Mouse (Mus musculus): ENCODE measurements at regions not wholly inside any gene's neighbourhood (a gene's known extent, or its start where the extent isn't known, plus 50 kb on each side); places are given as distances from the start of the nearest gene placed in this dataset.
A peak's percentile ranks its signal among the peaks of the same experiment; 100 is the strongest.
"Not testable (repeated sequence)": the region's sequence is repeated elsewhere in the genome, so short reads cannot be mapped to it uniquely, and the experiment has no call there.

DNA sequence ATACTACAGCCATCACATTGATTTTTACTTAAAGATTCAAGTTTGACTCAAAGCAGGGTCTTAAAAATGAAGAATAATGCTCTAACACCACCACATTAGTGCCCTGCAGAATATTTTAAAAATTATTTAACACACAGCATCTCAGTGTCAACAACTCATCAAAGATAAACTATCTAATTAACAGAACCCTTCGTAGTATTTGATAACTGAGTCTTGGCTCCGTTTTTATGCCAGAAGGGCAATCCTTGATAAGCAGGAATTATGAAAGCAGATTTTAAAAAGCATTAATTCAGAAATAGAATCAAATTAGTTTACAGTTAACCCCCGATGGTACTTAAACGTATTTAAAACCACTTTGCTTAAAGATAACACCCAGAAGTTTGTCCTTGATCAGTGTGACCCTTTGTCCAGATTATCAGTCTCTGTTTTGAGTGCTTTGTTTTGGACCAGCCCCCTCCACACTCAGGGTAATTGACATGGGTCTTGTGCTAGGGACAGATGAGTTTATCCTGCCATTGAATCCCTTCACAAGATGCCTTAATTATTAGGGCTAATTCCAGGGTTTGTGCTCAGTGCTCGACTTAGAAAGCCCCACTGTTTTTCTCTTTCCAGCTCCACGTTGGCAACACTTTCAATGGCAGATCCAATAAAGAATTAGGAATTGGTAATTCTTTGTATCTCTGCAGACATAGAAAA, 69.4 kb upstream of the Dph6 start:
- no peaks in the 10 kb centered on the region for H3K4me1 ChIP-seq (replicated peaks)
- no peak overlapping the region for H3K9ac ChIP-seq
- no peak overlapping the region for H3K27ac ChIP-seq (ENCODE audit: poor library complexity, severe bottlenecking)
- ATAC-seq (ENCODE audit: insufficient number of reproducible peaks, low FRiP score) = no peak
- no peaks in the 10 kb centered on the region for H3K27me3 ChIP-seq (replicated peaks)
- no peak overlapping the region for H3K4me3 ChIP-seq
- no peaks in the 10 kb centered on the region for H3K36me3 ChIP-seq
- H3K9me3 ChIP-seq (replicated peaks) = no peaks in the 10 kb centered on the region
- H3K4me2 ChIP-seq = no peak overlapping the region
- WGBS = 34% methylated on average over 6 of the region's 6 CpGs

DNA sequence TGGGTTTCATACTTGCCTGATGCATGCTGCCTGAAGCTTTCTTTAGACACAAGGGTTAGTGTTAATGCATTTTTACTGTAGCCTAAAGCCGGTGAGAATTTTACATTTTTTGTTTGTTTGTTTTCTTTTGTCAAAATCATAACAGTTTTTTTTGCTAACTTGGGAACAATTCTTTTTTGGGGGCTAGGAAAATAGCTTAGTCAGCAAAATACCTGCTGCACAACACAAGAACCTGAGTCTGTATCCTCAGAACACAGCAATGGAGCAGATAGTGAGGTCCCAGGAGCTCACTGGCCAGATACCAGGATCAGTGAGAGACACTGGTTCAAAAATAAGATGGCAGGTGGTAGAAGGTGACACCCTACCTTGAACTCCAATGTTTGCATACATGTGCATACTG, 72.4 kb upstream of the Dph6 start:
- H3K9me3 ChIP-seq (replicated peaks) = no peaks in the 10 kb centered on the region
- H3K4me3 ChIP-seq = no peak overlapping the region
- H3K4me2 ChIP-seq = no peak overlapping the region
- H3K27me3 ChIP-seq (replicated peaks) = no peaks in the 10 kb centered on the region
- no peak overlapping the region for H3K9ac ChIP-seq
- no peak for ATAC-seq (ENCODE audit: insufficient number of reproducible peaks, low FRiP score)
- no peaks in the 10 kb centered on the region for H3K36me3 ChIP-seq
- no peaks in the 10 kb centered on the region for H3K4me1 ChIP-seq (replicated peaks)
- no peak overlapping the region for H3K27ac ChIP-seq (ENCODE audit: poor library complexity, severe bottlenecking)
- WGBS = 79% methylated on average over 1 of the region's 1 CpGs

DNA sequence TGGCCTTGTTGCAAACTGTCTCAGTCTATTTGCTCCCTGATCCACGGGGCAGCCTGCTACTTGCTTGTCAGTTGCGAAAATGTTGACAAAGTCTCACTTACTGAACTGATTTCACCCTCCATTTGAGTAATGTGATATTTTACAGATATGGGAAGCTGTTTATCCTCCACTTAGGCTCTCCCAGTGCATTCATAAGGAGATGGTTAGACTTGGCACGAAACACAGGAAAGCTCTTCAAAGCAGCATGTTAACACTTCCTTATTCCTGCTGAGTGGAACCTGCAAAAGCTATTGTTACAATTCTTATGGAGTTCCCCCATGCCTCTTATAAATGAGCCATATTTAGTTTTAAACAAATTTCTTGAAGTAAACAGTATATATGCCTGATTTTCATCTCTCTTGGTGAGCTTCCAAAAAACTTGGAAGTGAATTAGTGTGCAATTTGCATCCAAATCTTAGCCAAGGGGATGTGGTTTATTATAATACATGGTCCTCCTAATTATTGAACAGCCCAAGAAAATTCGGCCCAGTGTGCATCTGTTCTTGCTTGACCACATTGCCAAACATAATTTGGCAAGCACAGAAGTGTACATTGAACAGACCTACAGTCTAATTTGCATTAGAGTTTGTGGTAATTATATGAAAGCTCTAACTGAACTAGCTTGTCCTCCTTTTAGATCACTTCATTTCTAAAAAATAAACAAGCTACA, 80.3 kb upstream of the Dph6 start:
- Histone ChIP-seq H3K9ac (no peak overlapping the region), H3K4me1 (replicated peaks) (no peaks in the 10 kb centered on the region), H3K27me3 (replicated peaks) (no peaks in the 10 kb centered on the region), H3K9me3 (replicated peaks) (no peaks in the 10 kb centered on the region), H3K4me2 (no peak overlapping the region), H3K36me3 (no peaks in the 10 kb centered on the region), H3K4me3 (no peak overlapping the region), H3K27ac (ENCODE audit: poor library complexity, severe bottlenecking) (no peak overlapping the region)
- WGBS = 37% methylated on average over 4 of the region's 4 CpGs
- ATAC-seq (ENCODE audit: insufficient number of reproducible peaks, low FRiP score) = no peak

DNA sequence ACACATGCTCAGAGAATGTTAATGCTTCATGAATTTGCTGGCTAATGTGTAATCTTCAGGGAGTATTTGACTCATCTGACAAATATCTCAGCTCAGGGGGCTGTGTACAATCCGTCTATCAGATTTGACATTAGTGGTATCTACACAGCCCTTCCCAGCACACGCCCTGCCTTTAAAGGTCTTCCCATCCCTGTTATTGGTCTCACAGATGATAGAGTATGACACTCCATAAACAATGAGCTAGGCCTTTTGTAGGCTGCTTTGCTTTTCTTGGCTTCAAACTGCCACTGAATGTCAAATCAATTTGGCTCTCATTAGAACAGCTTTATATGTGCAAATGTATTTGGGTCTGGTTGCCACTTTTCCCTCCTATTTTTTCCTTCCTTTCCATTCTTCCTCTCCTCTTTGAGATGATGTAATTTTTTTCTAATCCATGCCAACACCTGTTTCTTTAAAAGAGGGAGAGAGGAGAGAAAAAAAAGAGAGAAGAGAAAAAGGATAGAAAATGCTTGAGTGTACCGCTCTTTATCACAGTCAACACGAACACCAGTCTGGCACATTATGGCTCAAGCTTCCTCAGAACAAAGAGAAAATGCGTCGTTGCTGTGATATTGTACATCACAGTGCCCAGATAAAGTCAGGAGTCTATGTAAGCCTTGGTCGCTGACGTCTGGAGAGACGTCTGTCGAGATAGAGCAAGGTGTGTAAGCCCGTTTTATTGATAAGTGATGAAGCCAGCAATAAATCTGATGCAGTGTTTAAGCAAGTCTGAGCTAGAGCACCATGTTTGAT, 84.9 kb upstream of the Dph6 start:
- 35% methylated on average over 11 of the region's 11 CpGs for WGBS
- Histone ChIP-seq H3K36me3 (no peaks in the 10 kb centered on the region), H3K9me3 (replicated peaks) (no peaks in the 10 kb centered on the region), H3K4me2 (no peak overlapping the region), H3K9ac (no peak overlapping the region), H3K4me1 (replicated peaks) (no peaks in the 10 kb centered on the region), H3K27me3 (replicated peaks) (no peaks in the 10 kb centered on the region), H3K27ac (ENCODE audit: poor library complexity, severe bottlenecking) (no peak overlapping the region), H3K4me3 (no peak overlapping the region)
- ATAC-seq (ENCODE audit: insufficient number of reproducible peaks, low FRiP score) = no peak

DNA sequence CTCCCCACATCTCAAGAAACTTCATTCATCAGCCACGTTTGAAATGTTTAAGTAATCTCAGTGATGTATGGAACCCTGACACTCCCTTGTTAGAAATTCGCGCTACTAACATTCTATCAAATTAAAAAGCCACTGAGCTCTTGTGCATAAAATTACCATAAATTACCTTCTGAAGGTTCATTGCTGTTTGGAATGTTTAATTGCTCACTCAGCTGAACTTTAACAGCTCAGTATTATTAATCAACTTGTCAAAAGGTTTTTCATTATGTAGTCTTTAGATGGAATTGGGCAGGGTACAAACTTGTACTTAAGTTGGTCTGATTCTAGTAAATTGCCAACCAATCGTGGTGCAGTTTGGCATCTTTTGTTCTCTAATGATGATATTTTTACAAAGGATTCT, 108.5 kb upstream of the Dph6 start:
- Histone ChIP-seq H3K4me2 (no peak overlapping the region), H3K36me3 (no peaks in the 10 kb centered on the region), H3K4me1 (replicated peaks) (no peaks in the 10 kb centered on the region), H3K4me3 (no peak overlapping the region), H3K27ac (ENCODE audit: poor library complexity, severe bottlenecking) (no peak overlapping the region), H3K27me3 (replicated peaks) (no peaks in the 10 kb centered on the region), H3K9me3 (replicated peaks) (no peaks in the 10 kb centered on the region), H3K9ac (no peak overlapping the region)
- 66% methylated on average over 4 of the region's 4 CpGs for WGBS
- no peak for ATAC-seq (ENCODE audit: insufficient number of reproducible peaks, low FRiP score)

DNA sequence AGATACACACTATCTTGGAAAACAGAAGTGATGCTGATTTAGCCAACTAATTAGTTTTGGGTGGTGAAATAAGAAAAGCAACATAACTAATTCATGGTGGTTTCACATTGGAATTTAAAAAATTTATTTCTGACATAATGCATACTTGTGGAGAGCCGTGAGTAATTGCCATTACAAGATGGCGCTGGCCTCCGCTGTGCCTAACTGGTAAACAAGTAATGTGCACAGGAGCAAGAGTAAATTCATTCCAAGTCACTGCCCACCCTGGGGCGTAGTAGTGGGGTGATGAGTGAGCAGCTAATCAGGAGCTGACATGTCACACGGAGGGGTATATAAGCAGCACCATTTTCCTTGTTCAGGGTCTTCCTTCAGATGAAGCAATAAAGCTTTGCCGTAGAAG, 119.0 kb upstream of the Dph6 start:
- H3K36me3 ChIP-seq; H3K4me2 ChIP-seq; H3K27me3 ChIP-seq (replicated peaks); H3K9me3 ChIP-seq (replicated peaks); H3K4me3 ChIP-seq; H3K4me1 ChIP-seq (replicated peaks); H3K27ac ChIP-seq (ENCODE audit: poor library complexity, severe bottlenecking); ATAC-seq (ENCODE audit: insufficient number of reproducible peaks, low FRiP score); H3K9ac ChIP-seq: not testable (repeated sequence)
- 76% methylated on average over 6 of the region's 6 CpGs for WGBS

DNA sequence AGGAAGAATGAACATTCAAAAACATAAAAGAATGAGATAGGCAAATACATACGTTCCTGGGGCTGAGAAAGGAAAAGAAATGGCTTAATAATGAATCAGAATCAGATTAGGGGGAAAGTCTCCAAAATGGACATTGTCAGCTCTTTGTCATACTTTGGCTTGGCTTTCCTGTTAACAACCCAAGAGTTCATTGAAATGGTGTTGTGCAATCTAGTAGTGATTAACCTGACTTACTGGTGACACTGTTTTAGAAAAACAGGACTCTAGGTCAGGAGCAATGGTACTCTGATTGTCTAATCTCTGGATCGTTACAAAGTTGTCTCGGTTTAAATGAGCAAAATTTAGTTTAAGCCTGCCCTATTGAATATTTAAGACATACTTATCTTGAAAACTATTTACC, 119.5 kb upstream of the Dph6 start:
- WGBS = 69% methylated on average over 3 of the region's 3 CpGs
- Histone ChIP-seq H3K9me3 (replicated peaks) (no peaks in the 10 kb centered on the region), H3K36me3 (no peaks in the 10 kb centered on the region), H3K9ac (no peak overlapping the region), H3K4me2 (no peak overlapping the region), H3K4me3 (no peak overlapping the region), H3K4me1 (replicated peaks) (0 out of 2 replicates have a peak, but pooled peaks cover 2% of the 10 kb centered on the region), H3K27me3 (replicated peaks) (no peaks in the 10 kb centered on the region), H3K27ac (ENCODE audit: poor library complexity, severe bottlenecking) (no peak overlapping the region)
- no peak for ATAC-seq (ENCODE audit: insufficient number of reproducible peaks, low FRiP score)

DNA sequence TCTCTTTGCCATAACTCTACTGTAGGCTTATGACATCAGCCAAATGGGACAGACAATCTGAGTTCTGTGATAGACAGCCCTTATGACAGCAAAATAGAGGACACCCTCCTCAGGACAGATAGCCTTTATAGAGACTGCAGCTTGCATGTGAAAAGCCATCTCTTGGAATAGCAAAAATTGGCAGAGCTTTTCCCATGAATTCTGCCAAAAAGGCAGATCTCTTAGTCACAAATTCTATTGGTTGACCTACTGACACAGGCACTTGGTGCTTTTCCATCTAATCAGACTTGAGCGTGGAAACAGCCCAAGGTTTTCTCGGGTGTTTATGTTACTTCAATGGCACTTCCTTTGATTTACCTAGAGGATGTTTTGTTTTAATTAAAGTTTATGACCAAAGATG, 120.8 kb upstream of the Dph6 start:
- peak overlapping the region; percentile 43; the same call in 1 of the 2 replicates for H3K27ac ChIP-seq (ENCODE audit: poor library complexity, severe bottlenecking)
- no peaks in the 10 kb centered on the region for H3K9me3 ChIP-seq (replicated peaks)
- H3K27me3 ChIP-seq (replicated peaks) = no peaks in the 10 kb centered on the region
- H3K4me3 ChIP-seq = no peak overlapping the region
- 0 out of 2 replicates have a peak, but pooled peaks cover 2% of the 10 kb centered on the region for H3K4me1 ChIP-seq (replicated peaks)
- H3K4me2 ChIP-seq = no peak overlapping the region
- H3K9ac ChIP-seq = no peak overlapping the region
- WGBS = 51% methylated on average over 2 of the region's 2 CpGs
- H3K36me3 ChIP-seq = no peaks in the 10 kb centered on the region
- ATAC-seq (ENCODE audit: insufficient number of reproducible peaks, low FRiP score) = no peak

DNA sequence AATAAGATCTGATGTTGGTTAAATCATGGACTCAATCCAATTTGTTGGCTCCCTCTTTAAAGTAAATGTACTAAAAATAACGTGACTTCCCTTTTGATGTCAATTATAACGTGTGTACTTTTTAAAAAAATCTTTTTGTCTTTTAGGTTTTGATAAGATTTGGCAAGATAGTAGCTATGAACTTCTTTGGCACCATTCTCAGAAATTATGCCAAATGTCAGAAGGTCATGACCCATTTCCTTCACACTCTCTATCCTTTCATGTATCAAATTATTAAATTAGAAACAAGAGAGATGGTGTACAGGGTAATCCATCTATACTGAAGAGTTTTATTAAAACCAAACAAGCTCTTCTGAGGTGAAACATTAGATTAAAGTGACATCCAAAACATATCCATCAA, 121.4 kb upstream of the Dph6 start:
- no peak for ATAC-seq (ENCODE audit: insufficient number of reproducible peaks, low FRiP score)
- Histone ChIP-seq H3K9me3 (replicated peaks) (no peaks in the 10 kb centered on the region), H3K4me3 (no peak overlapping the region), H3K4me1 (replicated peaks) (0 out of 2 replicates have a peak, but pooled peaks cover 2% of the 10 kb centered on the region), H3K27me3 (replicated peaks) (no peaks in the 10 kb centered on the region), H3K27ac (ENCODE audit: poor library complexity, severe bottlenecking) (no peak overlapping the region), H3K9ac (no peak overlapping the region), H3K4me2 (no peak overlapping the region), H3K36me3 (no peaks in the 10 kb centered on the region)
- 60% methylated on average over 2 of the region's 2 CpGs for WGBS

DNA sequence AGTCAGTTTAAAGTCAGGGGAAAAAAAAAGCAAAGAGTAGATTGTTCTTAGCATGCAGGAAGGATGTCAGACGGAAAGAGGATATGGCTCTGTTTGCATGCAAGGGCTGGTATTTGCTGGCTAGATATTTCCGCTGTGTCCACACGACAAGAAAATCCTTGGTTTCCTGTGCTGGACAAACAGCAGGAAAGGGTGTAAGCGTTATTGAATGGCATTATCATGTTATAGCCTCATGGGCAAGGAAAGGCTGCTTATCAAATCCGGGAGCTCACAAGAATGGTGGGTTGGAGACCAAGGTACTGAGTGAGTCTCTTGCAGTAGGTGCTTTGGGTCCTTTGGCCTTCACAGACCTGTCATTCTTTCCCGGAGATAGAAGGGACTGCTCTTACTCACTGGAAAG, 127.7 kb upstream of the Dph6 start:
- Histone ChIP-seq H3K27ac (ENCODE audit: poor library complexity, severe bottlenecking) (peak overlapping the region; percentile 82), H3K36me3 (no peaks in the 10 kb centered on the region), H3K27me3 (replicated peaks) (no peaks in the 10 kb centered on the region), H3K4me3 (no peak overlapping the region), H3K9ac (no peak overlapping the region), H3K4me1 (replicated peaks) (peaks cover 4% of the 10 kb centered on the region; the same call in 1 of the 2 replicates), H3K4me2 (no peak overlapping the region), H3K9me3 (replicated peaks) (no peaks in the 10 kb centered on the region)
- WGBS = 43% methylated on average over 6 of the region's 6 CpGs
- ATAC-seq (ENCODE audit: insufficient number of reproducible peaks, low FRiP score) = peak; percentile 67

DNA sequence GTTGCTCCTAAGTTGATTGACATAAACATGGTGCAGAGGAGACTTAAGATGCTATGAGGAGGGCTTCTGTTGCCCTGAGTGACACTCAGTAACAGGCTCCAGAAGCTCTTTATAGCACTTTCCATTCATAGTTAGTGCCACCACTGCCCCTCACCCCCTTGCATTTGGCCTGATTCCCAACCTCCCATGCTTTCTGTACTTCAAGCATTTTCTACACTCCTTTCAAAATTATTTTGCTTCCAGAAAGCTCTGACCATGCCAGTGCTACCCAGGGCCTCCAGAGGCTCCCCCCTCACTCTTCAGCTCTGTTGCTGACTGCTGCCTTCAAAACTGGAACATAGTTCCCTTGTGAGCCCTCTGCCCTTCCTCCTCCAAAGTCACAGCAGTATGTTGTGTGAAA, 129.4 kb upstream of the Dph6 start:
- Histone ChIP-seq H3K4me3 (no peak overlapping the region), H3K9ac (no peak overlapping the region), H3K27ac (ENCODE audit: poor library complexity, severe bottlenecking) (peak overlapping the region; percentile 3), H3K4me1 (replicated peaks) (peaks cover 4% of the 10 kb centered on the region; the same call in 1 of the 2 replicates), H3K27me3 (replicated peaks) (no peaks in the 10 kb centered on the region), H3K9me3 (replicated peaks) (no peaks in the 10 kb centered on the region), H3K4me2 (no peak overlapping the region), H3K36me3 (no peaks in the 10 kb centered on the region)
- ATAC-seq (ENCODE audit: insufficient number of reproducible peaks, low FRiP score) = 0 out of 2 replicates have a peak, but pooled peaks have one; percentile 39
